Mouse (Mus musculus) stomach, postnatal 0 days (tissue): Measurements from ENCODE around the gene Fgfr2. TPM values are rescaled to one million over a fixed set of nuclear protein-coding genes. Genes with fewer than 3 reads are reported as not detected.

Source experiments
- ATAC-seq: fragments of 200-750 bp; cut with Nextera tagmentation; 2 replicates; pipeline ENCODE4 v1.8.0; 2017; ENCODE audit not compliant: low FRiP score, low TSS enrichment
- DNase-seq: peaks from one replicate; pipeline ENCODE4 v3.0.0-alpha.2; 2016; ENCODE audit warnings: low spot score
- H3K27ac ChIP-seq: fragments of 300-500 bp; sonication (generic); replicated peaks from 2 replicates; pipeline ENCODE4 v1.5.1; 2014; ENCODE audit warnings: mild to moderate bottlenecking, control low read depth
- H3K27me3 ChIP-seq: fragments of 300-500 bp; sonication (generic); 2 replicates; pipeline ENCODE4 v1.6.1; 2014; ENCODE audit warnings: low read length; ENCODE audit not compliant: control insufficient read depth, insufficient read depth
- H3K36me3 ChIP-seq: fragments of 300-500 bp; sonication (generic); 2 replicates; pipeline ENCODE4 v1.6.1; 2014; ENCODE audit warnings: low read length, mixed read lengths; ENCODE audit not compliant: control insufficient read depth, insufficient read depth
- H3K4me1 ChIP-seq: fragments of 300-500 bp; sonication (generic); replicated peaks from 2 replicates; pipeline ENCODE4 v1.6.1; 2014; ENCODE audit warnings: antibody characterized with exemption; ENCODE audit not compliant: control insufficient read depth, insufficient read depth
- H3K4me2 ChIP-seq: fragments of 300-500 bp; sonication (generic); replicated peaks from 2 replicates; pipeline ENCODE4 v1.6.1; 2014; ENCODE audit warnings: low read depth, mild to moderate bottlenecking, control low read depth, moderate library complexity
- H3K4me3 ChIP-seq: fragments of 300-500 bp; sonication (generic); 2 replicates; pipeline ENCODE4 v1.5.1; 2014; ENCODE audit warnings: low read depth, low read length, control low read depth
- H3K9ac ChIP-seq: fragments of 300-500 bp; sonication (generic); 2 replicates; pipeline ENCODE4 v1.6.1; 2014; ENCODE audit warnings: mild to moderate bottlenecking, low read length, control low read depth, mixed read lengths
- H3K9me3 ChIP-seq: fragments of 300-500 bp; sonication (generic); 2 replicates; pipeline ENCODE4 v1.6.1; 2016; ENCODE audit warnings: low read length; ENCODE audit not compliant: control insufficient read depth
- CTCF ChIP-seq: IDR thresholded peaks from 2 replicates; pipeline ENCODE4 v1.5.1; 2016; ENCODE audit warnings: antibody characterized with exemption, low read depth, mild to moderate bottlenecking, moderate library complexity
- EP300 ChIP-seq: optimal IDR thresholded peaks from 2 replicates; pipeline ENCODE3; 2016; ENCODE audit warnings: antibody characterized with exemption
- WGBS: fragments of 180-500 bp; shearing (Covaris S2); extraction: QIAGEN DNeasy Blood & Tissue Kit; methylation state at CpG from one replicate; pipeline ENCODE4 v1.1.7; 2014; 5-methylcytosine and 5-hydroxymethylcytosine counted together
- polyA plus RNA-seq: library from polyadenylated mRNA; unstranded; fragments of >200 nt; fragmentation: Nextera tagmentation; extraction: Ambion mirVana; gene quantifications from 2 replicates; pipeline ENCODE4 v1.2.1, GENCODE M21; 2015

Gene Fgfr2
- polyA plus RNA-seq, 1 experiment from 2014 or later, result 60.8 TPM

- WGBS, result 81% methylated on average over 2 of the region's 2 CpGs
- Histone ChIP-seq H3K4me2 (no peak overlapping the region), H3K27ac (no peak overlapping the region), H3K36me3 (peaks cover 9% of the 10 kb centered on the region), H3K4me1 (no peaks in the 10 kb centered on the region; the same call in 1 of the 2 replicates), H3K27me3 (no peaks in the 10 kb centered on the region), H3K4me3 (no peak overlapping the region), H3K9ac (no peak overlapping the region), H3K9me3 (no peaks in the 10 kb centered on the region)
- DNase-seq, result no peak
- no peak for ATAC-seq
- TF ChIP-seq CTCF (no peak), EP300 (no peak)
Measured at GRCm38 (mm10) chr7:132761409-132761808, 361.7 kb downstream of the Fgfr2 start.

GRCm38 (mm10) chr7:132760589-132761180 lies 362.5 kb downstream of the Fgfr2 start:
- ATAC-seq (no peak), DNase-seq (no peak)
- Histone ChIP-seq H3K9ac (no peak overlapping the region), H3K4me1 (no peaks in the 10 kb centered on the region), H3K27me3 (no peaks in the 10 kb centered on the region), H3K4me2 (no peak overlapping the region), H3K27ac (no peak overlapping the region), H3K36me3 (peaks cover 9% of the 10 kb centered on the region), H3K4me3 (no peak overlapping the region), H3K9me3 (no peaks in the 10 kb centered on the region)
- TF ChIP-seq EP300, result no peak
- TF ChIP-seq CTCF, result no peak
- WGBS, result 93% methylated on average over 6 of the region's 6 CpGs

GRCm38 (mm10) chr7:132759926-132760325 lies 363.2 kb downstream of the Fgfr2 start:
- DNase-seq (no peak), ATAC-seq (no peak)
- WGBS, result 91% methylated on average over 6 of the region's 6 CpGs
- Histone ChIP-seq H3K27me3 (no peaks in the 10 kb centered on the region), H3K9ac (no peak overlapping the region), H3K4me2 (no peak overlapping the region), H3K9me3 (no peaks in the 10 kb centered on the region), H3K27ac (no peak overlapping the region), H3K4me3 (no peak overlapping the region), H3K36me3 (peaks cover 9% of the 10 kb centered on the region), H3K4me1 (no peaks in the 10 kb centered on the region)
- TF ChIP-seq EP300 (no peak), CTCF (no peak)

GRCm38 (mm10) chr7:132759405-132759891 lies 363.7 kb downstream of the Fgfr2 start:
- no peak for ATAC-seq
- TF ChIP-seq CTCF (no peak), EP300 (no peak)
- Histone ChIP-seq H3K4me3 (no peak overlapping the region), H3K4me1 (no peaks in the 10 kb centered on the region), H3K9ac (no peak overlapping the region), H3K27ac (no peak overlapping the region), H3K9me3 (no peaks in the 10 kb centered on the region), H3K4me2 (no peak overlapping the region), H3K36me3 (peaks cover 9% of the 10 kb centered on the region), H3K27me3 (no peaks in the 10 kb centered on the region)
- 94% methylated on average over 22 of the region's 22 CpGs for WGBS
- no peak for DNase-seq

GRCm38 (mm10) chr7:132758875-132759274 lies 364.3 kb downstream of the Fgfr2 start:
- no peak overlapping the region for H3K4me2 ChIP-seq
- peaks cover 9% of the 10 kb centered on the region for H3K36me3 ChIP-seq
- 56% methylated on average over 5 of the region's 5 CpGs for WGBS
- H3K27ac ChIP-seq, result no peak overlapping the region
- H3K4me1 ChIP-seq, result 0 out of 2 replicates have a peak, but pooled peaks cover 2% of the 10 kb centered on the region
- TF ChIP-seq CTCF (no peak), EP300 (no peak)
- H3K27me3 ChIP-seq, result no peaks in the 10 kb centered on the region
- H3K4me3 ChIP-seq, result no peak overlapping the region
- ATAC-seq (no peak), DNase-seq (no peak)
- no peaks in the 10 kb centered on the region for H3K9me3 ChIP-seq
- no peak overlapping the region for H3K9ac ChIP-seq

- H3K9ac ChIP-seq, result no peak overlapping the region
- no peak for TF ChIP-seq EP300
- TF ChIP-seq CTCF, result no peak
Measured at GRCm38 (mm10) chr7:132756325-132756724, 366.8 kb downstream of the Fgfr2 start.

More at GRCm38 (mm10) chr7:132756325-132756724, 366.8 kb downstream of the Fgfr2 start:
- DNase-seq (no peak), ATAC-seq (peak; percentile 45; the same call in 1 of the 2 replicates)
- H3K36me3 ChIP-seq, result peaks cover 9% of the 10 kb centered on the region
- H3K27ac ChIP-seq, result no peak overlapping the region
- no peak overlapping the region for H3K4me3 ChIP-seq
- no peaks in the 10 kb centered on the region for H3K27me3 ChIP-seq
- H3K9me3 ChIP-seq, result no peaks in the 10 kb centered on the region
- WGBS, result 82% methylated on average over 5 of the region's 5 CpGs
- H3K4me1 ChIP-seq, result 0 out of 2 replicates have a peak, but pooled peaks cover 2% of the 10 kb centered on the region
- H3K4me2 ChIP-seq, result no peak overlapping the region
